Mouse (Mus musculus) brain, embryonic 14.5 days (tissue): ENCODE results near the gene Usp22. TPM values are rescaled to one million over a fixed set of nuclear protein-coding genes. Genes with fewer than 3 reads are reported as not detected.

Source experiments
- DNase-seq: peaks from one replicate; pipeline ENCODE4 v3.0.0-alpha.2; 2011; ENCODE audit warnings: low read depth
- CTCF ChIP-seq: fragments of 200-500 bp; IDR thresholded peaks from 2 replicates; pipeline ENCODE4 v1.5.1; 2012; ENCODE audit warnings: inconsistent platforms, mild to moderate bottlenecking, moderate library complexity, borderline replicate concordance; ENCODE audit not compliant: insufficient read depth, insufficient read length; ENCODE audit errors: extremely low read depth
- POLR2A ChIP-seq: fragments of 200-500 bp; IDR thresholded peaks from 2 replicates; pipeline ENCODE4 v1.6.1; 2012; ENCODE audit warnings: mild to moderate bottlenecking, inconsistent platforms, borderline replicate concordance; ENCODE audit not compliant: poor library complexity, insufficient read depth, insufficient read length, severe bottlenecking; ENCODE audit errors: extremely low read depth
- polyA plus RNA-seq: library from polyadenylated mRNA; depleted of rRNA; stranded (reverse); fragments of >200 nt; gene quantifications from 2 replicates; pipeline ENCODE4 v1.2.3, GENCODE M21; 2012; rRNA removed

Usp22 gene
- polyA plus RNA-seq: 318 and 370 TPM in 2 replicates

- peak; percentile 100 for DNase-seq
- peak; percentile 90 for TF ChIP-seq POLR2A
- TF ChIP-seq CTCF: no peak
Observed at GRCm38 (mm10) chr11:61174821-61175658, at the start of gene Usp22. Gene Usp22, minus strand, starts transcription at chr11:61175055.

- no peak for TF ChIP-seq CTCF
- no peak for TF ChIP-seq POLR2A
- no peak for DNase-seq
Observed at GRCm38 (mm10) chr11:61224234-61224744, 49.4 kb upstream of the Usp22 start.

GRCm38 (mm10) chr11:61222971-61223745 lies 48.3 kb upstream of the Usp22 start:
- DNase-seq: no peak
- no peak for TF ChIP-seq POLR2A
- no peak for TF ChIP-seq CTCF

GRCm38 (mm10) chr11:61222007-61222406 lies 47.2 kb upstream of the Usp22 start:
- no peak for DNase-seq
- TF ChIP-seq CTCF (no peak), POLR2A (no peak)

GRCm38 (mm10) chr11:61220156-61220881 lies 45.5 kb upstream of the Usp22 start:
- peak; percentile 41 for DNase-seq
- TF ChIP-seq CTCF (peak; percentile 16; the same call in 1 of the 2 replicates), POLR2A (no peak)

- DNase-seq: no peak
Observed at GRCm38 (mm10) chr11:61215936-61216335, 41.1 kb upstream of the Usp22 start.

GRCm38 (mm10) chr11:61212102-61212501 lies 37.2 kb upstream of the Usp22 start:
- no peak for DNase-seq
- no peak for TF ChIP-seq POLR2A
- peak; percentile 15; the same call in 1 of the 2 replicates for TF ChIP-seq CTCF

More at GRCm38 (mm10) chr11:61215936-61216335, 41.1 kb upstream of the Usp22 start:
- TF ChIP-seq POLR2A (no peak), CTCF (no peak)

- no peak for DNase-seq
- no peak for TF ChIP-seq POLR2A
- TF ChIP-seq CTCF: no peak
Observed at GRCm38 (mm10) chr11:61208316-61208715, 33.5 kb upstream of the Usp22 start.

- peak; percentile 8 for DNase-seq
- no peak for TF ChIP-seq POLR2A
- TF ChIP-seq CTCF: no peak
Observed at GRCm38 (mm10) chr11:61207487-61208246, 32.8 kb upstream of the Usp22 start, which contains the start of gene Aldh3a1. Gene Aldh3a1, plus strand, starts transcription at chr11:61207537.

GRCm38 (mm10) chr11:61206136-61206535 lies 31.3 kb upstream of the Usp22 start:
- no peak for DNase-seq
- TF ChIP-seq POLR2A (no peak), CTCF (no peak)

- TF ChIP-seq POLR2A: no peak
- TF ChIP-seq CTCF: no peak
- no peak for DNase-seq
Observed at GRCm38 (mm10) chr11:61205167-61205950, 30.5 kb upstream of the Usp22 start.
